Mouse (Mus musculus) kidney, embryonic 16.5 days (tissue): Measurements from ENCODE around the gene Fanca. TPM values are rescaled to one million over a fixed set of nuclear protein-coding genes. Genes with fewer than 3 reads are reported as not detected.

Experiments used
- ATAC-seq: fragments of 200-750 bp; cut with Nextera tagmentation; 2 replicates; pipeline ENCODE4 v1.8.0; 2017; ENCODE audit warnings: moderate TSS enrichment; ENCODE audit not compliant: low FRiP score, low TSS enrichment
- H3K27ac ChIP-seq: fragments of 300-500 bp; sonication (generic); 2 replicates; pipeline ENCODE4 v1.5.1; 2014; ENCODE audit warnings: low read length
- H3K27me3 ChIP-seq: fragments of 300-500 bp; sonication (generic); 2 replicates; pipeline ENCODE4 v1.6.1; 2014; ENCODE audit warnings: low read length, control low read depth, mixed read lengths; ENCODE audit not compliant: insufficient read depth
- H3K36me3 ChIP-seq: fragments of 300-500 bp; sonication (generic); 2 replicates; pipeline ENCODE4 v1.6.1; 2014; ENCODE audit warnings: low read length, control low read depth, mixed read lengths; ENCODE audit not compliant: insufficient read depth
- H3K4me1 ChIP-seq: fragments of 300-500 bp; sonication (generic); 2 replicates; pipeline ENCODE4 v1.6.1; 2014; ENCODE audit warnings: low read length, control low read depth, mixed read lengths; ENCODE audit not compliant: insufficient read depth
- H3K4me2 ChIP-seq: fragments of 300-500 bp; sonication (generic); replicated peaks from 2 replicates; pipeline ENCODE4 v1.6.1; 2014; ENCODE audit warnings: low read depth, low read length
- H3K4me3 ChIP-seq: fragments of 300-500 bp; sonication (generic); 2 replicates; pipeline ENCODE4 v1.5.1; 2014; ENCODE audit warnings: mild to moderate bottlenecking, low read length
- H3K9ac ChIP-seq: fragments of 300-500 bp; sonication (generic); replicated peaks from 2 replicates; pipeline ENCODE4 v1.6.1; 2014; ENCODE audit warnings: low read length
- H3K9me3 ChIP-seq: fragments of 300-500 bp; sonication (generic); 2 replicates; pipeline ENCODE4 v1.6.1; 2016; ENCODE audit warnings: low read length, control low read depth
- WGBS: fragments of 180-500 bp; shearing (Covaris S2); extraction: QIAGEN DNeasy Blood & Tissue Kit; methylation state at CpG from one replicate; pipeline ENCODE4 v1.1.7; 2014; 5-methylcytosine and 5-hydroxymethylcytosine counted together
- polyA plus RNA-seq: library from polyadenylated mRNA; unstranded; fragments of >200 nt; fragmentation: Nextera tagmentation; extraction: Ambion mirVana; gene quantifications from 2 replicates; pipeline ENCODE4 v1.2.1, GENCODE M21; 2015

Gene Fanca
- polyA plus RNA-seq, 1 experiment from 2014 or later: 36.6 TPM

- Histone ChIP-seq H3K27ac (no peak overlapping the region), H3K4me2 (no peak overlapping the region), H3K4me1 (no peaks in the 10 kb centered on the region), H3K36me3 (peaks cover 26% of the 10 kb centered on the region), H3K4me3 (no peak overlapping the region), H3K9me3 (no peaks in the 10 kb centered on the region), H3K9ac (no peak overlapping the region), H3K27me3 (no peaks in the 10 kb centered on the region)
- ATAC-seq: no peak
- 81% methylated on average over 4 of the region's 4 CpGs for WGBS
These were observed 9.6 kb downstream of the Fanca start for GRCm38 (mm10) chr8:123308738-123309137.

- Histone ChIP-seq H3K36me3 (peaks cover 11% of the 10 kb centered on the region; the same call in 1 of the 2 replicates), H3K27me3 (no peaks in the 10 kb centered on the region), H3K9me3 (no peaks in the 10 kb centered on the region), H3K4me2 (no peak overlapping the region), H3K9ac (no peak overlapping the region), H3K4me1 (no peaks in the 10 kb centered on the region), H3K27ac (no peak overlapping the region), H3K4me3 (no peak overlapping the region)
- 93% methylated on average over 11 of the region's 11 CpGs for WGBS
- ATAC-seq: no peak
These were observed 20.1 kb downstream of the Fanca start for GRCm38 (mm10) chr8:123298301-123298700.

- no peak overlapping the region for H3K4me2 ChIP-seq
- no peak overlapping the region for H3K9ac ChIP-seq
- no peak for ATAC-seq
- H3K4me3 ChIP-seq: no peak overlapping the region
- H3K27ac ChIP-seq: no peak overlapping the region
- no peaks in the 10 kb centered on the region for H3K9me3 ChIP-seq
- 88% methylated on average over 2 of the region's 2 CpGs for WGBS
- H3K27me3 ChIP-seq: no peaks in the 10 kb centered on the region
- H3K4me1 ChIP-seq: no peaks in the 10 kb centered on the region
- peaks cover 21% of the 10 kb centered on the region for H3K36me3 ChIP-seq
These were observed 25.6 kb downstream of the Fanca start for GRCm38 (mm10) chr8:123292785-123293184.

- H3K4me1 ChIP-seq: no peaks in the 10 kb centered on the region
- no peak overlapping the region for H3K4me3 ChIP-seq
- no peak overlapping the region for H3K9ac ChIP-seq
- H3K9me3 ChIP-seq: no peaks in the 10 kb centered on the region
- no peaks in the 10 kb centered on the region for H3K27me3 ChIP-seq
- H3K36me3 ChIP-seq: peaks cover 22% of the 10 kb centered on the region
- 89% methylated on average over 3 of the region's 3 CpGs for WGBS
- no peak overlapping the region for H3K27ac ChIP-seq
- H3K4me2 ChIP-seq: no peak overlapping the region
- no peak for ATAC-seq
These were observed 26.1 kb downstream of the Fanca start for GRCm38 (mm10) chr8:123292281-123292680.

GRCm38 (mm10) chr8:123291716-123292115, 26.7 kb downstream of the Fanca start:
- Histone ChIP-seq H3K27ac (no peak overlapping the region), H3K4me1 (no peaks in the 10 kb centered on the region), H3K36me3 (peaks cover 26% of the 10 kb centered on the region), H3K27me3 (no peaks in the 10 kb centered on the region), H3K4me3 (no peak overlapping the region), H3K4me2 (no peak overlapping the region), H3K9me3 (no peaks in the 10 kb centered on the region), H3K9ac (no peak overlapping the region)
- no peak for ATAC-seq
- WGBS: 89% methylated on average over 8 of the region's 8 CpGs

GRCm38 (mm10) chr8:123290679-123291078, 27.7 kb downstream of the Fanca start:
- no peak overlapping the region for H3K4me2 ChIP-seq
- H3K4me3 ChIP-seq: no peak overlapping the region
- H3K9ac ChIP-seq: no peak overlapping the region
- peaks cover 20% of the 10 kb centered on the region for H3K36me3 ChIP-seq
- H3K4me1 ChIP-seq: no peaks in the 10 kb centered on the region
- H3K9me3 ChIP-seq: no peaks in the 10 kb centered on the region
- no peak overlapping the region for H3K27ac ChIP-seq
- no peak for ATAC-seq
- H3K27me3 ChIP-seq: no peaks in the 10 kb centered on the region
- 98% methylated on average over 8 of the region's 8 CpGs for WGBS

GRCm38 (mm10) chr8:123290166-123290565, 28.2 kb downstream of the Fanca start:
- Histone ChIP-seq H3K4me2 (no peak overlapping the region), H3K4me3 (no peak overlapping the region), H3K36me3 (peaks cover 17% of the 10 kb centered on the region), H3K9me3 (no peaks in the 10 kb centered on the region), H3K4me1 (no peaks in the 10 kb centered on the region), H3K27ac (no peak overlapping the region), H3K27me3 (no peaks in the 10 kb centered on the region), H3K9ac (no peak overlapping the region)
- WGBS: 82% methylated on average over 4 of the region's 4 CpGs
- no peak for ATAC-seq

- Histone ChIP-seq H3K27me3 (no peaks in the 10 kb centered on the region), H3K27ac (no peak overlapping the region), H3K36me3 (peaks cover 25% of the 10 kb centered on the region), H3K4me1 (no peaks in the 10 kb centered on the region), H3K9me3 (no peaks in the 10 kb centered on the region), H3K4me3 (no peak overlapping the region), H3K4me2 (no peak overlapping the region), H3K9ac (no peak overlapping the region)
- WGBS: 96% methylated on average over 17 of the region's 17 CpGs
- no peak for ATAC-seq
These were observed 31.0 kb downstream of the Fanca start for GRCm38 (mm10) chr8:123287362-123287761.

- no peaks in the 10 kb centered on the region for H3K4me1 ChIP-seq
- H3K9me3 ChIP-seq: no peaks in the 10 kb centered on the region
- H3K9ac ChIP-seq: no peak overlapping the region
- no peak overlapping the region for H3K4me3 ChIP-seq
- no peak overlapping the region for H3K4me2 ChIP-seq
- H3K36me3 ChIP-seq: peaks cover 38% of the 10 kb centered on the region
- H3K27ac ChIP-seq: no peak overlapping the region
- no peaks in the 10 kb centered on the region for H3K27me3 ChIP-seq
- ATAC-seq: no peak
- 91% methylated on average over 5 of the region's 5 CpGs for WGBS
These were observed 33.9 kb downstream of the Fanca start for GRCm38 (mm10) chr8:123284493-123284892.

- no peaks in the 10 kb centered on the region for H3K27me3 ChIP-seq
- H3K4me2 ChIP-seq: no peak overlapping the region
- ATAC-seq: no peak
- H3K9me3 ChIP-seq: no peaks in the 10 kb centered on the region
- no peaks in the 10 kb centered on the region for H3K4me1 ChIP-seq
- H3K9ac ChIP-seq: no peak overlapping the region
- no peak overlapping the region for H3K4me3 ChIP-seq
- H3K36me3 ChIP-seq: peaks cover 33% of the 10 kb centered on the region
- H3K27ac ChIP-seq: no peak overlapping the region
- WGBS: 87% methylated on average over 7 of the region's 7 CpGs
These were observed 34.4 kb downstream of the Fanca start for GRCm38 (mm10) chr8:123283991-123284390.
